Mouse (Mus musculus): ENCODE data around the gene Dusp10. TPM values are rescaled to one million over a fixed set of nuclear protein-coding genes. Genes with fewer than 3 reads are reported as not detected.

The Dusp10 gene
- polyA plus RNA-seq, 1 experiment from 2014 or later: 6.8 TPM

GRCm38 (mm10) chr1:184059814-184060213, 46.7 kb downstream of the Dusp10 start:
- Histone ChIP-seq H3K36me3 (ENCODE audit: control insufficient read depth, insufficient read depth, low read length) (no peaks in the 10 kb centered on the region), H3K9me3 (ENCODE audit: control insufficient read depth, low read length) (no peaks in the 10 kb centered on the region), H3K4me1 (replicated peaks; ENCODE audit: control insufficient read depth, insufficient read depth, low read length) (peaks cover 25% of the 10 kb centered on the region), H3K4me3 (ENCODE audit: low read length) (no peak overlapping the region), H3K27ac (ENCODE audit: low read length) (peak overlapping the region; percentile 81), H3K27me3 (ENCODE audit: control insufficient read depth, insufficient read depth, low read depth, low read length) (no peaks in the 10 kb centered on the region), H3K4me2 (ENCODE audit: low read depth, low read length) (no peak overlapping the region), H3K9ac (ENCODE audit: low read length) (no peak overlapping the region)
- no peak for ATAC-seq (ENCODE audit: low read depth)
- 64% methylated on average over 3 of the region's 3 CpGs for WGBS

- Histone ChIP-seq H3K4me2 (ENCODE audit: low read depth, low read length) (no peak overlapping the region), H3K27ac (ENCODE audit: low read length) (peak overlapping the region; percentile 91), H3K9me3 (ENCODE audit: control insufficient read depth, low read length) (no peaks in the 10 kb centered on the region), H3K27me3 (ENCODE audit: control insufficient read depth, insufficient read depth, low read depth, low read length) (no peaks in the 10 kb centered on the region), H3K4me3 (ENCODE audit: low read length) (no peak overlapping the region), H3K36me3 (ENCODE audit: control insufficient read depth, insufficient read depth, low read length) (no peaks in the 10 kb centered on the region), H3K9ac (ENCODE audit: low read length) (no peak overlapping the region), H3K4me1 (replicated peaks; ENCODE audit: control insufficient read depth, insufficient read depth, low read length) (peaks cover 25% of the 10 kb centered on the region)
- ATAC-seq (ENCODE audit: low read depth): peak; percentile 88
- WGBS: 17% methylated on average over 9 of the region's 9 CpGs
Measured at GRCm38 (mm10) chr1:184060381-184060780, 47.3 kb downstream of the Dusp10 start.

GRCm38 (mm10) chr1:184060828-184061734, 48.0 kb downstream of the Dusp10 start:
- H3K9me3 ChIP-seq (ENCODE audit: control insufficient read depth, low read length): no peaks in the 10 kb centered on the region
- peaks cover 25% of the 10 kb centered on the region for H3K4me1 ChIP-seq (replicated peaks; ENCODE audit: control insufficient read depth, insufficient read depth, low read length)
- H3K27ac ChIP-seq (ENCODE audit: low read length): peak overlapping the region; percentile 91
- no peaks in the 10 kb centered on the region for H3K27me3 ChIP-seq (ENCODE audit: control insufficient read depth, insufficient read depth, low read depth, low read length)
- no peak overlapping the region for H3K4me3 ChIP-seq (ENCODE audit: low read length)
- no peaks in the 10 kb centered on the region for H3K36me3 ChIP-seq (ENCODE audit: control insufficient read depth, insufficient read depth, low read length)
- WGBS: 23% methylated on average over 4 of the region's 4 CpGs
- peak; percentile 93 for ATAC-seq (ENCODE audit: low read depth)
- H3K4me2 ChIP-seq (ENCODE audit: low read depth, low read length): no peak overlapping the region
- H3K9ac ChIP-seq (ENCODE audit: low read length): no peak overlapping the region

GRCm38 (mm10) chr1:184061901-184062300, 48.8 kb downstream of the Dusp10 start:
- Histone ChIP-seq H3K9me3 (ENCODE audit: control insufficient read depth, low read length) (no peaks in the 10 kb centered on the region), H3K4me3 (ENCODE audit: low read length) (no peak overlapping the region), H3K9ac (ENCODE audit: low read length) (no peak overlapping the region), H3K27me3 (ENCODE audit: control insufficient read depth, insufficient read depth, low read depth, low read length) (no peaks in the 10 kb centered on the region), H3K4me2 (ENCODE audit: low read depth, low read length) (no peak overlapping the region), H3K4me1 (replicated peaks; ENCODE audit: control insufficient read depth, insufficient read depth, low read length) (peaks cover 25% of the 10 kb centered on the region), H3K27ac (ENCODE audit: low read length) (peak overlapping the region; percentile 91), H3K36me3 (ENCODE audit: control insufficient read depth, insufficient read depth, low read length) (no peaks in the 10 kb centered on the region)
- whole genome bisulfite sequencing: 75% methylated on average over 1 of the region's 1 CpGs
- no peak for ATAC-seq (ENCODE audit: low read depth)

- no peak overlapping the region for H3K4me3 ChIP-seq (ENCODE audit: low read length)
- no peak overlapping the region for H3K27ac ChIP-seq (ENCODE audit: low read length)
- H3K4me2 ChIP-seq (ENCODE audit: low read depth, low read length): no peak overlapping the region
- no peaks in the 10 kb centered on the region for H3K9me3 ChIP-seq (ENCODE audit: control insufficient read depth, low read length)
- H3K4me1 ChIP-seq (replicated peaks; ENCODE audit: control insufficient read depth, insufficient read depth, low read length): peaks cover 19% of the 10 kb centered on the region
- no peak overlapping the region for H3K9ac ChIP-seq (ENCODE audit: low read length)
- 77% methylated on average over 7 of the region's 7 CpGs for WGBS
- H3K27me3 ChIP-seq (ENCODE audit: control insufficient read depth, insufficient read depth, low read depth, low read length): no peaks in the 10 kb centered on the region
- ATAC-seq (ENCODE audit: low read depth): no peak
- H3K36me3 ChIP-seq (ENCODE audit: control insufficient read depth, insufficient read depth, low read length): peaks cover 4% of the 10 kb centered on the region; the same call in 1 of the 2 replicates
Measured at GRCm38 (mm10) chr1:184064306-184064705, 51.2 kb downstream of the Dusp10 start.

GRCm38 (mm10) chr1:184065589-184066361, 52.7 kb downstream of the Dusp10 start:
- no peak overlapping the region for H3K27ac ChIP-seq (ENCODE audit: low read length)
- peaks cover 13% of the 10 kb centered on the region for H3K4me1 ChIP-seq (replicated peaks; ENCODE audit: control insufficient read depth, insufficient read depth, low read length)
- 78% methylated on average over 13 of the region's 13 CpGs for WGBS

GRCm38 (mm10) chr1:184066460-184067287, 53.6 kb downstream of the Dusp10 start:
- WGBS: 73% methylated on average over 11 of the region's 11 CpGs
- Histone ChIP-seq H3K4me2 (ENCODE audit: low read depth, low read length) (no peak overlapping the region), H3K4me3 (ENCODE audit: low read length) (no peak overlapping the region), H3K27ac (ENCODE audit: low read length) (no peak overlapping the region), H3K36me3 (ENCODE audit: control insufficient read depth, insufficient read depth, low read length) (peaks cover 8% of the 10 kb centered on the region), H3K9me3 (ENCODE audit: control insufficient read depth, low read length) (no peaks in the 10 kb centered on the region), H3K9ac (ENCODE audit: low read length) (no peak overlapping the region), H3K27me3 (ENCODE audit: control insufficient read depth, insufficient read depth, low read depth, low read length) (no peaks in the 10 kb centered on the region), H3K4me1 (replicated peaks; ENCODE audit: control insufficient read depth, insufficient read depth, low read length) (peaks cover 5% of the 10 kb centered on the region)
- no peak for ATAC-seq (ENCODE audit: low read depth)

More at GRCm38 (mm10) chr1:184065589-184066361, 52.7 kb downstream of the Dusp10 start:
- ATAC-seq (ENCODE audit: low read depth): no peak
- no peak overlapping the region for H3K4me2 ChIP-seq (ENCODE audit: low read depth, low read length)
- H3K4me3 ChIP-seq (ENCODE audit: low read length): no peak overlapping the region
- no peaks in the 10 kb centered on the region for H3K9me3 ChIP-seq (ENCODE audit: control insufficient read depth, low read length)
- H3K9ac ChIP-seq (ENCODE audit: low read length): no peak overlapping the region
- no peaks in the 10 kb centered on the region for H3K27me3 ChIP-seq (ENCODE audit: control insufficient read depth, insufficient read depth, low read depth, low read length)
- H3K36me3 ChIP-seq (ENCODE audit: control insufficient read depth, insufficient read depth, low read length): peaks cover 5% of the 10 kb centered on the region

- no peaks in the 10 kb centered on the region for H3K27me3 ChIP-seq (ENCODE audit: control insufficient read depth, insufficient read depth, low read depth, low read length)
- H3K4me2 ChIP-seq (ENCODE audit: low read depth, low read length): no peak overlapping the region
- WGBS: 81% methylated on average over 18 of the region's 18 CpGs
- no peaks in the 10 kb centered on the region for H3K4me1 ChIP-seq (replicated peaks; ENCODE audit: control insufficient read depth, insufficient read depth, low read length)
- no peak for ATAC-seq (ENCODE audit: low read depth)
- no peak overlapping the region for H3K4me3 ChIP-seq (ENCODE audit: low read length)
- no peak overlapping the region for H3K27ac ChIP-seq (ENCODE audit: low read length)
- H3K9me3 ChIP-seq (ENCODE audit: control insufficient read depth, low read length): no peaks in the 10 kb centered on the region
- H3K36me3 ChIP-seq (ENCODE audit: control insufficient read depth, insufficient read depth, low read length): peaks cover 8% of the 10 kb centered on the region
- no peak overlapping the region for H3K9ac ChIP-seq (ENCODE audit: low read length)
Measured at GRCm38 (mm10) chr1:184067704-184068558, 54.8 kb downstream of the Dusp10 start.
